Mouse (Mus musculus) left cerebral cortex, adult 2 months (tissue): Measurements from ENCODE around the gene Slc9a4. TPM values are rescaled to one million over a fixed set of nuclear protein-coding genes. Genes with fewer than 3 reads are reported as not detected.
"Not testable (repeated sequence)": the region's sequence is repeated elsewhere in the genome, so short reads cannot be mapped to it uniquely, and the experiment has no call there.

Experiments
- DNase-seq, 2 experiments: peaks; one replicate each; pipeline ENCODE4 v3.0.0; 2021 to 2022; ENCODE audit warnings: low spot score in 2 of 2, mixed read lengths in 1 of 2; ENCODE audit errors: extremely low spot score in 1 of 2
- H3K27ac ChIP-seq: fragments of 200-600 bp; 2 replicates; pipeline ENCODE4 v1.8.1; 2022
- H3K4me3 ChIP-seq: fragments of 200-600 bp; 2 replicates; pipeline ENCODE4 v1.8.1; 2022
- CTCF ChIP-seq: fragments of 200-600 bp; IDR thresholded peaks from 2 replicates; pipeline ENCODE4 v1.8.1; 2022; ENCODE audit warnings: antibody characterized with exemption, mild to moderate bottlenecking, moderate library complexity
- intact Hi-C: fragments of 180-260 bp; cut with DNase I; formaldehyde crosslinking; loops from one replicate; pipeline ENCODE4 v1.15.1; 2025
- long read RNA-seq, 2 experiments: library from polyadenylated mRNA; stranded (forward); transcript quantifications; one replicate each; pipeline ENCODE4 v2.0.0; 2021; ENCODE audit warnings: borderline mapping rate in 2 of 2
- total RNA-seq, 2 experiments: library from RNA; stranded (reverse); gene quantifications; 2 replicates each; pipeline ENCODE4 v1.2.3; 2021

Slc9a4 gene
- total RNA-seq = 1 to 10 TPM in 1 of 2 experiments, under 1 TPM in 1; 0.68 to 1.0 TPM
- long read RNA-seq, experiment 1 = 0 reads
- long read RNA-seq, experiment 2 = 0 reads

- intact Hi-C loops = loop anchor here (1.0 to 5.0 kb wide), 4 partner anchors 79 to 263 kb away; no protein-coding TSS in a partner anchor
- peak; percentile 90 for TF ChIP-seq CTCF
- peak; percentile 41 to 42 for DNase-seq
- H3K4me3 ChIP-seq = no peak within 1 kb of the TSS
- no peak within 1 kb of the TSS for H3K27ac ChIP-seq
Observed at GRCm38 (mm10) chr1:40579784-40580183, at the start of gene Slc9a4. TSS of gene Slc9a4 (plus strand) at chr1:40580081.

GRCm38 (mm10) chr1:40537577-40537976 lies 42.3 kb upstream of the Slc9a4 start:
- intact Hi-C loops = no loop called here

DNA sequence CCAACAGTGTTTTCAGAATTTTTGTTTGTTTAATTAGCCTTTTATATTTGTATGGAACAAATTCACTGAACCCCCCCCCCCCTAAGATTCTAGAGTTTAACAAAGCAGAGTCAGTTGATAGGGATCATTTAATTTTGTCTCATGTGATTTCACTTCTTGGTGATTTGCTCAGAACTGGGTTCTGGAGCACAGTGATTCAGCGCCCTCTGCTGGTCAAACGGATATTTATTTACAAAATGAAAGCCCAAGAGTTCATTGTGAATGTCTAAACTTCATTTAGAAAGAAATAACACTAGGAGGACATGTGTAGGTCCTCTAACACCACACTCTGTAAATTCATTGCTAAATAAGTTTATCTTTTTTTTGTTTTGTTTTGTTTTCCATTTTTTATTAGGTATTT lies 35.2 kb upstream of the Slc9a4 start:
- Histone ChIP-seq H3K4me3 (no peak overlapping the region), H3K27ac (no peak overlapping the region)
- DNase-seq = peak; percentile 55 to 62
- intact Hi-C loops = loop anchor here (1.0 to 5.0 kb wide), 3 partner anchors 164 to 542 kb away; no protein-coding TSS in a partner anchor
- TF ChIP-seq CTCF = peak; percentile 79

More at GRCm38 (mm10) chr1:40537577-40537976, 42.3 kb upstream of the Slc9a4 start:
- TF ChIP-seq CTCF = peak; percentile 46
- H3K27ac ChIP-seq = no peak overlapping the region
- DNase-seq = no peak
- H3K4me3 ChIP-seq = no peak overlapping the region

DNA sequence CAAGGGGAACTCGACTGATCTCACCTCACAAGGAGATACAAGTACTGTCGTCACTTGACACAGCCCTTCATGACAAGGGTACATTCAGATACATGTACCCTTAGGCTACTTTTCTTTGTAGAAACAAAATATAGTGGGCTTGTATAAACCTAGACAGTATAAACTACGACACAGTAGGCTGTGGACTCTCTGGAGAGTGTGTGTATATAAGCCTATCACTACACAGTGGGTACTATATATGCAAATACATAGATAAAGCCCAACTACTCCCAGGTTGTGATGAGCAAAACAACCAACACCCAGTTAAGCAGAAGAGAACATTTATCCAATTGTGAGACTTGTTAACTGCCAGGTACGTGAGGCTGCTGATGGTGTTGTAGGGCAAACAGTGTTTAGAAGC lies 33.2 kb upstream of the Slc9a4 start:
- intact Hi-C loops = no loop called here
- TF ChIP-seq CTCF = no peak
- Histone ChIP-seq H3K4me3 (no peak overlapping the region), H3K27ac (no peak overlapping the region)
- DNase-seq = no peak

GRCm38 (mm10) chr1:40547064-40547572 lies 32.8 kb upstream of the Slc9a4 start:
- Histone ChIP-seq H3K4me3 (no peak overlapping the region), H3K27ac (no peak overlapping the region)
- intact Hi-C loops = no loop called here
- DNase-seq = no peak
- TF ChIP-seq CTCF = no peak

DNA sequence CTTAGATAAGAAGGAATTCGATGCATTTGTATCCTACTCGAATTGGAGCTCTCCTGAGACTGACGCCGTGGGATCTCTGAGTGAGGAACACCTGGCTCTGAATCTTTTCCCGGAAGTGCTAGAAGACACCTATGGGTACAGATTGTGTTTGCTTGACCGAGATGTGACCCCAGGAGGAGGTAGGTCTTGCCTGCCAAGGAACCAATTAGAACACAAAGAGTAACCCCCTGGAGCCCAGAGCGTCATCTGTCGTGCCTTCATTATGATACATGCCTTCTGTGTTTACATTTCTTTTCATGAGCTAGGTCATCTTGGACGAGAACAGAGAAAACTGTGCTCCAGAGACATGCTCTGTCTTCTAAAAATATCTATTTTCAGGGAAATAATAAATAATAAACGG lies 32.1 kb upstream of the Slc9a4 start:
- no peak for DNase-seq
- no peak overlapping the region for H3K27ac ChIP-seq
- intact Hi-C loops = no loop called here
- no peak overlapping the region for H3K4me3 ChIP-seq
- no peak for TF ChIP-seq CTCF

- intact Hi-C loops = no loop called here
- no peak overlapping the region for H3K4me3 ChIP-seq
- H3K27ac ChIP-seq = no peak overlapping the region
- TF ChIP-seq CTCF = no peak
- DNase-seq = no peak
Observed at GRCm38 (mm10) chr1:40569374-40569773, 10.5 kb upstream of the Slc9a4 start.

DNA sequence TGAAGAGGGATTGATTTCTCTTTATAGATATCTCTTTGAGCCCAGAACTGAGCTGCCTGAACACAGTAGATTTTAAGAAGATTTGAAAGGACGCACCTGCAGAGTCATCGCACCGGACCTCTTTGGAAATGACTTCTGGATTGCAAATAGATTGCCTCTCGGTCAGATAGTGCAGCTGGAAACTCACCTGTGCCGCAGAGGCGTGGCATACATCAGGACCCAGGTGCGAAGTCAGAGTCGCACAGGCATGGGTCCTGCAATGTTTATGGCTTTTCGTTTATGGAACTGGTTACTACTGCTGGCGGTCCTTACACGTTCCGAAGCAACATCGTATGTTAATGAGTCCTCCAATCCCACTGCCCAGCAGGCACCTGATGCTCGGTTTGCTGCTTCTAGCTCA lies 388 bp downstream of the Slc9a4 start:
- Histone ChIP-seq H3K27ac (no peak overlapping the region), H3K4me3 (no peak overlapping the region)
- intact Hi-C loops = loop anchor here (1.0 kb wide), 1 partner anchor 184 kb away; no protein-coding TSS in a partner anchor
- TF ChIP-seq CTCF = no peak
- no peak for DNase-seq

DNA sequence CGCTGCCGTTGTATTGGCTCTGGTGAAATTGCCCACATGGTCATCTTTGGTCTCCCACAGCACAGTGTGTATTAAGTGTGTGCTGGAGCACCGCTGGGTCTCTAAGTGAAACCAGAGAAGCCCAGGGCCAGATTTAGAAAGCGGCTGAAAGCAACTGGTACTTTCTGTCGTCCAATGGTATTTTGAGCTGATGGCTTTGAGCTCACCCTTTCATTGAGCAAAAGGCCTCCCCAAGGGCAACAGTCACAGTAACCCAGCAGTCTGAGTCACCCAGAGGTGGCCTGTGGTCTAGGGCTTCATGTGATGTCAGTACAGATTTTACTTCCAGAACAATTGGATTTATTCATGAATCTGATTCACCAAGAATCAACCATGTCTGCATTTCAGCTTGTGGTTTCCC lies 6.9 kb downstream of the Slc9a4 start:
- intact Hi-C loops = no loop called here
- H3K4me3 ChIP-seq = no peak overlapping the region
- H3K27ac ChIP-seq = no peak overlapping the region
- no peak for TF ChIP-seq CTCF
- DNase-seq = no peak

DNA sequence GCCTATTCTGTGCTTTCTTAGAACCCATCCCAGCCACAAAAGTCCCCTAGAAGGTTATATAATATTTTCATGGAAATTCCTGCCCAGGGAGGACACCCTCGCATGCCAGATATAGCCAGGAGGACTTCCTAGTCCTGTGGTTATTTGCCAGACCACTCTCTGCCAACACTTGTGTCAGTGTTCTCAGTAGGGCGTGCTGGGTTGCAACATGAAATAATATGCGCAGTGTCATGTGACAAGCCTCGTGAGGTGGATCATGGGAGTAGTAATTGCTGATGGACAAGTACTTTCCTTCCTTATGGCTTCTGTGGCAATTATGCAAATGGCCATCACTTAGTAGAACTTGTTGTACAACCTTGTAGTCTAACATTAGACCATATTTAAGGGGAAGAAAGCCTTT lies 11.1 kb downstream of the Slc9a4 start:
- intact Hi-C loops = no loop called here
- DNase-seq = no peak
- H3K4me3 ChIP-seq = no peak overlapping the region
- H3K27ac ChIP-seq = no peak overlapping the region
- no peak for TF ChIP-seq CTCF

DNA sequence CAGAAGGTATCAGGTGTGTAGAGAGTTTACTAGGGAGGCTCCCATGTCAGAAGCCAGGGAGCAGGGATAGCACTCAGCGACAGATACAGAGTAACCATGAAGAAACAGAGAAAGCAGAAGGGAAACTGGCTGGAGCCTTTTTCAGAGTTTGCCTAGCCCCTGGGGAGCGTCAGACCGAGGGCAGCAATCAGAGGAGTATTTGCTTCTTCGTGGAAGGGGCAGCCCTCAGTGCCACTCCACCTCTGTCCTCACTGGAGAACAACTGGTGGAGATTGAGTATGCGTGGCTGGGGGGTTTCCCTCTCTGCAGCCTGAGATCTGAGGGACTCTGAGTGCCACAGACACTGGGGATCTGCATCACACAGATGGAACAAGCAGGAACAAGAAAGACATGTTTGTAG lies 17.9 kb downstream of the Slc9a4 start:
- TF ChIP-seq CTCF = no peak
- Histone ChIP-seq H3K4me3 (no peak overlapping the region), H3K27ac (no peak overlapping the region)
- intact Hi-C loops = no loop called here
- no peak for DNase-seq

GRCm38 (mm10) chr1:40599661-40600060 lies 19.8 kb downstream of the Slc9a4 start:
- intact Hi-C loops, DNase-seq, H3K4me3 ChIP-seq, H3K27ac ChIP-seq: not testable (repeated sequence)
